Mouse (Mus musculus): ENCODE data around the gene Rasal2.

Rasal2 gene

DNA sequence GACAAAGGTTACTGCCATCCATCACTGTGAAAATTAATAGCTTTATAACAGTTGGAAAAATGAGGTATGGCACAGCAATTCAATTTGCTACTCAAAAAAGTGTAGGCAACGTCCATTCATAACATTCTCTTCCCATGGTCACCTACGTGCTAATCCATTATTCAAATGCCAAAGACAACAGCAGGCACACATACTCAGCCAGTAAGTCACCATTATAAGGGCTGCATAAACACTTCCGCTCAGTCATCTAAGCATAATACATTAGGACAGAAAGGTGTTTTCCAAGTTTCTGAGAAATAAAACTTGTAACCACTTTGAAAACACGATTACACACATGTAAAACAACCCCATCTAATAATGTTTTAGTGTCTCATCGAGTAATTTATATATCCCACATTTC is 44.1 kb downstream of the Rasal2 start:
- intact Hi-C loops (cut with DNase I), result no loop called here

DNA sequence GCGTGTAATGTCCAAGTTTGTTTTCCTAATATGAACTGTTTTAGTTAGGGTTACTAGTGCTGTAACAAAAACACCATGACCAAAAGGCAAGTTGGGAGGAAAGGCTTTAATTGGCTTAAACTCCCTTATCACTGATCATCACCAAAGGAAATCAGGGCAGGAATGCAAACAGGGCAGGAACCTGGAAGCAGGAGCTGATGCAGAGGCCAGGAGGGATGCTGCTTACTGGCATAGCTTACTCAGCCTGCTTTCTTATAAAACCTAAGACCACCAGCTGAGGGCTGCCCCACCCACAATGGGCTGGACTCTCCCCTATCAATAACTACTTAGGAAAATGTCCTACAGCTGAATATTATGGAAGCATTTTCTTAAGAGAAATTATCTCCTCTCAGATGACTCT is 65.7 kb downstream of the Rasal2 start:
- intact Hi-C loops (cut with DNase I), result no loop called here

- intact Hi-C loops (cut with DNase I), result no loop called here
Observed at GRCm38 (mm10) chr1:157343519-157343918, 68.9 kb downstream of the Rasal2 start.

DNA sequence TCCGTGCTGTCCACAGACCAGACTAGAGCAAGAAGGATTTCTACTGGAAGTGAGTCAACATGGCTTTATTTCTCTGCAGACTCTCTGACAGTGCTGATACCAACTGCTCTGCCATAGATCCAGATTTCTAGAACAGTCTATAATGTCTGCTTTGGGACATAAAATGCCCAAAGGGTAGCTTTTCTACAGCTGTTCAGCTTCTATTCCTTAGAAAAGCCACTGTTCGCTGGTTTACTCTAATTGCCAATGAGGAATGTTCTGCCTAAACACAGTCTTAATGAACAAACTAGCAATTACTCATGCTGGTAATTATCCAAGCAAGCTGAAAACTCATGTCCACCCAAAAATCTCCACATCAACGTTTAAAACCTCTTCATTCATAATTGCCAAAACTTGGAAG is 77.6 kb downstream of the Rasal2 start:
- intact Hi-C loops (cut with DNase I), result no loop called here

GRCm38 (mm10) chr1:157328068-157328467 is 84.3 kb downstream of the Rasal2 start:
- intact Hi-C loops (cut with DNase I), result no loop called here

GRCm38 (mm10) chr1:157323091-157323490 is 89.3 kb downstream of the Rasal2 start:
- intact Hi-C loops (cut with DNase I), result no loop called here

- intact Hi-C loops (cut with DNase I), result no loop called here
Observed at GRCm38 (mm10) chr1:157318896-157319295, 93.5 kb downstream of the Rasal2 start.

GRCm38 (mm10) chr1:157301266-157301665 is 111.1 kb downstream of the Rasal2 start:
- intact Hi-C loops (cut with DNase I), result no loop called here

DNA sequence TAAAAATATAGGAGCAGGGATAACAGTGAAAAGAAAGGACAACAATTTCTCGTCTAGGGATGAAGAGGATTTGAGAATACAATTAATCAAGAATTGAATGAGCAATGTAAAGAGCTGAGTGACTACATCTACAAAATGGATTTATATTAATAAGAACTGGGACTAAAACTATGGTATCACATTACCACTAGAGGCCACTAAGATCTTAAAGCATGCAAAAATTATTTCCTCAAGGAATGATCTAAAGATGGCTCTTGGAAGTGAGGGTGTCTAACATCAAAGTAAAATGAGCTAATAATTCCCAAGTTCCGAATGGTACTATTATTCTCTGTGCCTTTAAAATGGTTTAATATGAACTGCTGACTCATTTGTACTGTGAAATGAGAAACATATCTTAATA is 112.8 kb downstream of the Rasal2 start:
- intact Hi-C loops (cut with DNase I), result loop anchor here (2.0 to 5.0 kb wide), 2 partner anchors 148 to 237 kb away; no protein-coding TSS in a partner anchor

- intact Hi-C loops (cut with DNase I), result loop anchor here (2.0 to 5.0 kb wide), 2 partner anchors 148 to 238 kb away; no protein-coding TSS in a partner anchor
Observed at GRCm38 (mm10) chr1:157298990-157299389, 113.4 kb downstream of the Rasal2 start.

GRCm38 (mm10) chr1:157297137-157297536 is 115.3 kb downstream of the Rasal2 start:
- intact Hi-C loops (cut with DNase I), result loop anchor here (5.0 kb wide), 1 partner anchor 150 kb away; no protein-coding TSS in a partner anchor

DNA sequence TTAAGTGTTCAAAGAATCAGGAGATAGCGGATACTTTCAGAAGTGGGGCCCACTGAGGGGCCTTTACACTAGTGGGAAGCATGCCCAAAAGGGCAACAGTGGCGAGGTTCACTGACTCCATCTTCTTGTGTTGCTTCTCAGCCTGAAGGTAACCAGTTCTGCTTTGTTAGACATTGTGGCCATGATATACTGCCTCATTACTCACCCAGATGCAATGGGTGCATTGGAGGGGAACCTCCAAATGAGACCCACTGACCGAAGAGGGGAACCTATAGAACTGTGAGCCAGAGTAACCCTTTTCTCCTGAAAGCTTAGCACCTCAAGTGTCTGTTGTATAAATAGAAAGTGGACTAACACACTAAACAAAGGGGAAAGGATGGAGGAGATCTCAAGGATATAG is 116.5 kb downstream of the Rasal2 start:
- intact Hi-C loops (cut with DNase I), result loop anchor here (5.0 kb wide), 1 partner anchor 151 kb away; no protein-coding TSS in a partner anchor

GRCm38 (mm10) chr1:157290173-157290572 is 122.2 kb downstream of the Rasal2 start:
- intact Hi-C loops (cut with DNase I), result no loop called here

GRCm38 (mm10) chr1:157289251-157289650 is 123.1 kb downstream of the Rasal2 start:
- intact Hi-C loops (cut with DNase I), result loop anchor here (10.0 kb wide), 2 partner anchors 374 to 544 kb away; no protein-coding TSS in a partner anchor

DNA sequence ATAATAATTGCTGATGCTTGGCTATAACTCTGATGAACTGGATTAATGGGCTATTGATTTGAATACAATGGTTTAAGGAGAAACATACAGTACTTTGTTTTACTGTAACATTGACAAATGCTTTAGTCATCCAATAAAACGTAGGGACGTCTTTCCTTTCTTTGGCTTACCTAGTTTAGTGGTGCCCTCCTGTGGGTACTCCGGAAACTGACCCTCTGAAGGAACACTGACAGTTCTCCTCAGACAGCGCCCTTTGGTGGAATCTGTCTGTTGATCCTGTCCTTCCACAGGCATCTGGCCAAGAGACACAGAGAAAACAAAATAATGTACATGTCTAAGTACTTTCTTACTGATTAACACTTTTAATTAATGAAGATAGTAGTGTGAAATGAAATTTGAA is 125.8 kb downstream of the Rasal2 start:
- intact Hi-C loops (cut with DNase I), result loop anchor here (10.0 kb wide), 2 partner anchors 372 to 542 kb away; no protein-coding TSS in a partner anchor

- intact Hi-C loops (cut with DNase I), result loop anchor here (10.0 kb wide), 2 partner anchors 371 to 541 kb away; no protein-coding TSS in a partner anchor
Observed at GRCm38 (mm10) chr1:157285366-157285765, 127.0 kb downstream of the Rasal2 start.

GRCm38 (mm10) chr1:157280781-157281180 is 131.6 kb downstream of the Rasal2 start:
- intact Hi-C loops (cut with DNase I), result loop anchor here (5.0 to 10.0 kb wide), 3 partner anchors 198 to 536 kb away; no protein-coding TSS in a partner anchor

DNA sequence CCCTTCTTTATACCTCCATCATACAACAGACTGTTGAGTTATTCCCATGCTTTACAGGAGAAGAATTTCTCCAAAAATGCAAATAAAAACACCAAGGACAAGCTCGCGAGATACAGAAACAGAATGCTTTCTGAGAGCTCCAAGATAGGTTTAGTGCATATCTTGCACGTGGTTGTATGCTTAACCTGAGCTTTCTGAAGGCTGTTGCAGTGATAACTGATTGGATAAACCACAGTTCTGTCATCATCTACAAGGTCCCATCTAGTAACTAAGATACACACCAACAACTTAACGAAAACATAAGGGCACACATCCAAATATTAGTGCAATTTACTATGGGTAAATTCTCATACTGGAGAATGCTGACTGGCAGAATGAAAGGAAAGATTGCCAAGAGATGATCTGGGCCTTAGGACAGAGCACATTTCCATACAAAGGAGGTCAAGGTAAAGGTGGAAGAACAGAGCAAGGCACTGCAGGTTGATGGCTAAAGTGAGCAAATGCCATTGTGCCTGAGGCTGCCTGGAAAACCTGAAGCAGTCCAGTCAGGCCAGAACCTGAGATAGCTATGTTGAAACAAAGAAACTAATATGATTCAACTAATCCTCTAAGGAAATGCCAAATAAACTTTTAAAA is 136.6 kb downstream of the Rasal2 start:
- intact Hi-C loops (cut with DNase I), result no loop called here

DNA sequence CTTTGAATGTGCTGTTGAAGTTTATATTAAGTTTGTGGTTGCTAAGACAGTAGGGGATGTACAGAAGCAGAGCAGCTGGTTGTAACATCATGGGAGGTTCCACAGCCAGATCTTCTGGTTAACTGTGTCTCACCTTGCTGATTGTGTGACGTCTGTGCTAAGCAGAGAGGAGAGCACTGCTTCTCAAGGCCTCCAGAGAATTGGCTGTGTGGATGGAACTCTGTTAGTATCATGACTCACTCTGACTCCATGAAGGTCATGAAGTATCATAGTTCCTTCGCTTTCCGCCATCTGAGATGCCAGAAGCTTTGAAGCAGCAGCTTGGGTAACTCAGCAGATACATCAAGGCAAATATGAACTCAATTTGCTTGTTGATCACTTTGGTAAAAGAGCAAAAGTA is 144.5 kb downstream of the Rasal2 start:
- intact Hi-C loops (cut with DNase I), result no loop called here

DNA sequence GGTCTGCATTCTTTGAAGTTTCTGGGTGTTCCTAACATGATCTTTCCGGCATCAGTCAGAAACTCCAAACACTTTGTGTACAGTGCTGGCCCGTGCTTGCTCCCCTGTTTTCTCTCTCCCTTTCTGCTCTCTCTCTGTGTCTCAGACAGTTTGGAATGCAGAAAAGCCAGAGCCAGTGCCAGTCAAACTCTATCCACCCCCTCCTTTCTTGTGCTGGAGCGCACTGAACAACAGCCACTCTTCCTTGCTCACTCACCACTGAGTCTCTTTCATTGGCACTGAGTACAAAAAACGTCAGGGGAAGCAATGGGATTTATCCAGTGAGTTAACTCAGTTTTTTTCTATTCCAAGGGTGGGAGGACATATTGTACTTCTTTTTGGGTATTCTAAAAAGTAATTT is 155.8 kb downstream of the Rasal2 start:
- intact Hi-C loops (cut with DNase I), result no loop called here

DNA sequence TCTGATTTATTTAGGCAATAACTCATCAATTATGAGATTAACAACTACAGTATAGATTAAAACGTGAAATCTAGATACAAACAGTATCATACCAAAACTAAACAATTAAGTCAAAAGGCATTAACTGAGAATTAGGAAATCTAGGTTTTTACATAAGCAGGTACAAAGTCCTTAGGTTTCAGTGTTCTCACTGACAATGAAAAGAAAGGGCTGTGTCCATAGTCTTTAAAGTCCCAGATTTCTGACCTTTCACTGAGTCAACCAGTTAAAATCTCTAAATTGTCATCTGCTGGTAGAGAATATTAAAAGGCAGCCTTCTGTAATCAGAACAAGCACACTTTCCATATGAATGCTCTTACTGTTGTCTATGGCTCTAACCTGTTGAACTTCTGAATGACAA is 156.6 kb downstream of the Rasal2 start:
- intact Hi-C loops (cut with DNase I), result no loop called here

GRCm38 (mm10) chr1:157253600-157254490 is 158.6 kb downstream of the Rasal2 start:
- intact Hi-C loops (cut with DNase I), result no loop called here

Measured in adrenal gland (tissue).